Mouse (Mus musculus): ENCODE measurements around the gene Clcf1. TPM values are rescaled to one million over a fixed set of nuclear protein-coding genes. Genes with fewer than 3 reads are reported as not detected.
A peak's percentile ranks its signal among the peaks of the same experiment; 100 is the strongest.

Clcf1 gene
- polyA plus RNA-seq, 1 experiment from 2014 or later, result 0.96 TPM

DNA sequence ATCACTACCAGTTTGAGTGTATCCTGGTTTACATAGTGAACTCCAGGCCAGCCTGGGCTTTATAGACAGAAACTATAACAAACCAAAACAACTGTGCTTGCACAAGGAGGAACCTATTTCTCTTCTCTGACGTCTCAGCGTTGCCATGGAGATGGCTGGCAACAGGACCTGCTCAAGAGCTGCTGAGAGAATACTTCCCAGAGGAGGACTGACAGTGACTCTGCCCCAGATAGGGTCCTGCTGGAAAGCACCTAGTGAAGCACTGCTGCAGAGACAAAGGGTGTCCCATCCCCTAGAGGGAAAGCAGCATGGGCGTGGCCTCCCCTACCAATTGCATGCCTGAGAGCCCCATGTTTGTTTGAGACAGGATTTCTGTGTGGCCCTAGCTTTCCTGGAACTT is 32.1 kb upstream of the Clcf1 start:
- no peaks in the 10 kb centered on the region for H3K27me3 ChIP-seq
- H3K36me3 ChIP-seq, result no peaks in the 10 kb centered on the region
- H3K27ac ChIP-seq, result no peak overlapping the region
- 45% methylated on average over 3 of the region's 3 CpGs for WGBS
- no peak overlapping the region for H3K4me3 ChIP-seq
- no peak for ATAC-seq (replicated peaks; ENCODE audit: insufficient number of reproducible peaks, insufficient read depth, low FRiP score, low read depth)
- no peaks in the 10 kb centered on the region for H3K9me3 ChIP-seq (replicated peaks)
- H3K9ac ChIP-seq, result no peak overlapping the region
- H3K4me2 ChIP-seq, result no peak overlapping the region
- peaks cover 24% of the 10 kb centered on the region for H3K4me1 ChIP-seq (replicated peaks)

DNA sequence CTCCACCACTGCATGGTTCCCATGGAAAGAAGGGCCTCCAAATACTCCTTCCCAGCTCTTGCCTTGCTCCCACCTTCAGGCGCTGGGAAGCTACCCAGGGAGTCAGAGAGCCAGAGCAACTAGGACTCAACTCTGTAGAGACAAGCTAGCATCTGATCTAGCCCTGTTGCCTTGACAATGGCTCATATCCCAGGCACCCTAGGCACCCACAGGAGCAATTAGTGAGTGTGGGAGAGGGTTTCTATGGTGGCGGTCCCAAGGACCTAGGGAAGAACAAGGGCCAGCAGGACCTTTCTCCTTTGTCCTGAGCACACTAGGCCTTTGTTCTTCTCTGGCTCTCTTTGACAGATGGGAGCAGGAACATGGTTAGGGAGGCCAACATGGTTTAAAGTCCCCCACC is 30.3 kb upstream of the Clcf1 start:
- Histone ChIP-seq H3K4me2 (no peak overlapping the region), H3K4me3 (no peak overlapping the region), H3K36me3 (no peaks in the 10 kb centered on the region), H3K27me3 (no peaks in the 10 kb centered on the region), H3K9ac (no peak overlapping the region), H3K4me1 (replicated peaks) (peaks cover 34% of the 10 kb centered on the region), H3K9me3 (replicated peaks) (no peaks in the 10 kb centered on the region), H3K27ac (no peak overlapping the region)
- WGBS, result 72% methylated on average over 2 of the region's 2 CpGs
- ATAC-seq (replicated peaks; ENCODE audit: insufficient number of reproducible peaks, insufficient read depth, low FRiP score, low read depth), result no peak

DNA sequence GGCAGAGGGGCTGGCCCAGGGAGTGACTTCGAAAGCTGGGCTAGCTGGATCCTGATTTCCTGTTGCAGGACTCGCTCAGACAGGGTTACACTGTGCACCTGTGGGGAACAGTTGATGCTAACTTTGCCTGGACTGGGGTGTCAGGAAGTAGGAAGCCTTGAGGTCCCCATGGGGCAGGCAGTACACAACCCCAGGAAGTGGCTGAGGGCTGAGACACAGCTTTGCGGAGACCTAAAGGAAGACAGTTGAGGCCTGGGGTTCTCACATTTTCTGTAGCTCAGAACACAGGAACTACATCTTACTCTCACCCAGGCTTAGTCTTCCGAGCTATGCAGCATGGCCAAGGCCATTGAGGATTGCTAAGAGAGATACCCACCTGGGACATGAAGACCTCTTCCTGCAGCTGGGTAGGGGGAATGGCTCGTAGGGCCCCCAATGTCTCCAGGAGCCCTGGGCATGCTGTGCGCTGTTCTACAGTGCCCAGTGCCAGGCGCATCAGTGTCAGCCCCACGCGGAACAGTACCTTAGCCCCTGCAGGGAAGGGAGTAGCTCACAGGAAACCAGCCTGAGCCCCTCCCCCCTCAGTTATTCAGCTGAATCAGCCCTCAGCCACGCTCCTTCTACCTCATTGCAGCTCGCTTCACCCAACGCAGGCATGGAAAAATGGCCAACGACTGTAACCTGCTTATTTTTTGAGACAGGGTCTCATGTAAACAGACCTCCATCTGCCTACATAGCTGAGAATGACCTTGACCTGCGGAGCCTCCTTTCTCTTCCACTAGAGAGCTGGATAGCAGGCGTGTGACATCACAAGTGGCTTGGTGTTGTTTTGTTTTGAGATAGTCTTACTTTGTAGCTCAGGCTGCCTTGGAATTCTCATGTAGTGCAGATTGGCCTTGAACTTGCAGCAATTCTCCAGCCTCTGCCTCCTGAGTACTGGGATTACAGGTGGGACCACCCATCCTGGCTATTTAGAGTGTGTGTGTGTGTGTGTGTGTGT is 28.8 kb upstream of the Clcf1 start:
- WGBS, result 51% methylated on average over 15 of the region's 15 CpGs
- no peak overlapping the region for H3K4me3 ChIP-seq
- peaks cover 34% of the 10 kb centered on the region for H3K4me1 ChIP-seq (replicated peaks)
- peak overlapping the region; percentile 50 for H3K27ac ChIP-seq
- ATAC-seq (replicated peaks; ENCODE audit: insufficient number of reproducible peaks, insufficient read depth, low FRiP score, low read depth), result no peak; the same call in 1 of the 2 replicates
- H3K9me3 ChIP-seq (replicated peaks), result no peaks in the 10 kb centered on the region
- H3K4me2 ChIP-seq, result 0 out of 2 replicates have a peak overlapping the region, but pooled peaks have one; percentile 8
- H3K9ac ChIP-seq, result no peak overlapping the region
- H3K27me3 ChIP-seq, result no peaks in the 10 kb centered on the region
- no peaks in the 10 kb centered on the region for H3K36me3 ChIP-seq

DNA sequence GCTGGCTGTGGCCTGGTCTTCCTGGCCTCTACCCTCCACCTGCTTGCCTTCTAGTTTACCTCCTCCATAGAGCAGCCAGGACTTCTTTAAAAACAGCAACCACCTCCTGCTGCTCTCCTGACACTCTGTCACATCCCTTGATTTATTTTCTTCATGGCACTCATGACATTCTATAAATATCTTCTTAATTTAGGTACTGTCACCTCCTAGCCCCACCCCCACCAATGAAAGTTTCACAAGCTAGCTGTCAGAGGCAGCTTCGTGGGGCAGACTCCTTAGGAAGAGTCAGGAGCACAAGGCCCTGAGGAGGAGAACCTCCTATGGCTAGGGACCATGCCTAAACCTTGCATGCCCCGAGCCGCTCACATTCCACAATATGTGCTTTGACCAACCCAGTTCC is 26.7 kb upstream of the Clcf1 start:
- no peak for ATAC-seq (replicated peaks; ENCODE audit: insufficient number of reproducible peaks, insufficient read depth, low FRiP score, low read depth)
- Histone ChIP-seq H3K27me3 (no peaks in the 10 kb centered on the region), H3K4me3 (no peak overlapping the region), H3K4me2 (peak overlapping the region; percentile 6; the same call in 1 of the 2 replicates), H3K36me3 (no peaks in the 10 kb centered on the region), H3K4me1 (replicated peaks) (peaks cover 44% of the 10 kb centered on the region), H3K9me3 (replicated peaks) (no peaks in the 10 kb centered on the region), H3K9ac (no peak overlapping the region), H3K27ac (peak overlapping the region; percentile 32; the same call in 1 of the 2 replicates)
- whole genome bisulfite sequencing, result 58% methylated on average over 3 of the region's 3 CpGs

DNA sequence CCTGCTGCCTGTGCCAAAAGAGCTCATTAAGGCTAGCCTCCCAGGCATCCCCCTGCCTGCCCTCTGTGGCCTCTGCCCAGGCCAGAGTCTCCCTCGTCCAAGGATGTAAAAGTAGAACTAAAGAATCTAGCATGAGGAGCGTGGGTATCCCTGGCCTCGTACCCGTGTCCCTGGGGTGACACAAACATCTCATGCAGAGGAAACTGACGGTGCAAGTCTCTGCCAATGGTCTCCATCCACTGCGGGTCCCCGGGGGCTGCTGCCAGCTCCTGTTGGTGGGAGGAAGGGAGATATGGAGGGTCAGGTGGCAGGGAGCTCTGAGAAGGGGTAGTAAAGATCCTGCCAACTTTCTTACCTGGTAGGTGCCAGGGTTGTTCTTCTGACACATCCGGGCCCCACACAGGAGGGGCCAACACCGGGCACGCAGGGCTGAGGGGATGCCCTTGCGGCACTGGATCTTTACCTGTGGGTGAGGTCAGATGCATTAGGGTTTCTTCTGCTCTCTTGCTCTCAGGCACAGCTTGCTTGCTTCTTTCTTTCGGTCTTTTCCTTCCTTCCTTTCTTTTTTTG is 24.9 kb upstream of the Clcf1 start:
- peaks cover 10% of the 10 kb centered on the region for H3K36me3 ChIP-seq
- H3K9ac ChIP-seq, result no peak overlapping the region
- no peak overlapping the region for H3K4me3 ChIP-seq
- ATAC-seq (replicated peaks; ENCODE audit: insufficient number of reproducible peaks, insufficient read depth, low FRiP score, low read depth), result no peak
- H3K27ac ChIP-seq, result no peak overlapping the region
- H3K4me1 ChIP-seq (replicated peaks), result peaks cover 58% of the 10 kb centered on the region
- no peaks in the 10 kb centered on the region for H3K27me3 ChIP-seq
- H3K9me3 ChIP-seq (replicated peaks), result no peaks in the 10 kb centered on the region
- 85% methylated on average over 12 of the region's 12 CpGs for WGBS
- peak overlapping the region; percentile 3; the same call in 1 of the 2 replicates for H3K4me2 ChIP-seq

DNA sequence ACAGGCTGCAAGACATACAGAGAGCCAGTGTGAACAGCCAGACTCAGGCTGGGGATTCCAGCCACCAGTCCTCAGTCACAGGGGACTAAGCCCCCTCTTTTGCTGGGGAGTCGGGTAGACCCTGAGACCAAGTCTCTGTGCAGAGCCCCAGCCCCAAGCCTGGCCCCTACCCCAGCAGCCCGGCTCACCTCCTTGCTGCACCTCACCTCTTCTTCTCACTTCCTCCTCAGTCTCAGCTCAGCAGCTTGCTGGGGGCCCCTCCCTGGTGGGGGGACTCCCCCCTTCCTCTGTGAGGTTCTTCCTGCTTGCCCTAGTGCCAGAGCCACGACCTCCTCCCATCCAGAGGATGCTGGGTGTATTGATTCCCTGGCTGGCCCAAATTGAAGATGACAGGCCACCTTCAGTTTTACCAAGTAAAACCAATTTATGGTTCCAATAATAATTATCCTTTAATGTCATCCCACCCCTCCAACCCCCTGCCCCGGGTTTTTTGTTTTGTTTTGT is 23.2 kb upstream of the Clcf1 start, which contains the start of gene Tbc1d10c:
Gene Tbc1d10c, minus strand, starts transcription at position 454 of the 504 bp plus-strand sequence.
- H3K4me1 ChIP-seq (replicated peaks), result peaks cover 56% of the 10 kb centered on the region
- H3K9me3 ChIP-seq (replicated peaks), result no peaks in the 10 kb centered on the region
- peak within 1 kb of the TSS; percentile 89 for H3K27ac ChIP-seq
- peaks cover 28% of the 10 kb centered on the region for H3K36me3 ChIP-seq
- peak within 1 kb of the TSS; percentile 84 for H3K4me3 ChIP-seq
- no peak for ATAC-seq (replicated peaks; ENCODE audit: insufficient number of reproducible peaks, insufficient read depth, low FRiP score, low read depth)
- H3K27me3 ChIP-seq, result no peaks in the 10 kb centered on the region
- 63% methylated on average over 4 of the region's 4 CpGs for WGBS
- H3K4me2 ChIP-seq, result peak within 1 kb of the TSS; percentile 87
- H3K9ac ChIP-seq, result peak within 1 kb of the TSS; percentile 98

DNA sequence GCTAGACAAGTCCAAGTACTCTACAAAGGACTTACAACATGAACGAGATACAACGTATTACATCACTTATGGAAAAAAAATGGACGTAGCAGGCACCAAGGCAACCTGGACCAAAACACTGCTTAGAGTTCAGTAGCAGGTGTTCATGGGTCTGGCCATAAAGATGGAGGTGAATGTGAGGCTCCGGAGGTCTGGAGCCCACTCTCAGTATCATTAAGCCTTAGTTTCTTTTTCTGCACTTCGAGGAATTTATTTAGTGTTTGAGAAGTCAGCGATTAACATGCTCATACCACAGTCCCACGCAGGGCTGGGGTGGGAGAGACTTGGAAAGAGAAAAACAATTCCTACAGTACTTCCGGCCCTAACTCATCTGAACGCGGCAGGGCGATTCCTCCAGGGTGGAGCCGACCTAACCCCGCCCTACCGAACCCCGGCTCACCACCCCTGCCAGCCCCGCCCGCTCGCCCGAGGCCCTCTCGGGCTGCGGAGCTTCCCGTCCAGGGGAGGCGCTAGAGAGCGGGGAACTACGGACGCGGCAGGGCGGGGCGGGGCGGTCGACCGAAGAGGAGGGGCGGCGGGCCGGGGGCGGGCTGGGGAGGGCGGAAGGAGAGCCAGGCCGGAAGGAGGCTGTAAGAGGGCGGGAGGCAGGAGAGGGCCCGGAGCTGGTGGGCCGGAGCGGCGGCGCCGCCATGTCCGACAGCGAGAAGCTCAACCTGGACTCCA is 22.3 kb upstream of the Clcf1 start, which contains the start of gene Ppp1ca:
Gene Ppp1ca, plus strand, starts transcription at position 538 of the 723 bp plus-strand sequence.
- Histone ChIP-seq H3K27ac (peak within 1 kb of the TSS; percentile 89), H3K9ac (peak within 1 kb of the TSS; percentile 98), H3K4me2 (peak within 1 kb of the TSS; percentile 87), H3K4me3 (peak within 1 kb of the TSS; percentile 84), H3K36me3 (peaks cover 35% of the 10 kb centered on the region), H3K4me1 (replicated peaks) (peaks cover 56% of the 10 kb centered on the region), H3K9me3 (replicated peaks) (no peaks in the 10 kb centered on the region), H3K27me3 (no peaks in the 10 kb centered on the region)
- WGBS, result 5% methylated on average over 37 of the region's 47 CpGs
- ATAC-seq (replicated peaks; ENCODE audit: insufficient number of reproducible peaks, insufficient read depth, low FRiP score, low read depth), result peak; percentile 93

DNA sequence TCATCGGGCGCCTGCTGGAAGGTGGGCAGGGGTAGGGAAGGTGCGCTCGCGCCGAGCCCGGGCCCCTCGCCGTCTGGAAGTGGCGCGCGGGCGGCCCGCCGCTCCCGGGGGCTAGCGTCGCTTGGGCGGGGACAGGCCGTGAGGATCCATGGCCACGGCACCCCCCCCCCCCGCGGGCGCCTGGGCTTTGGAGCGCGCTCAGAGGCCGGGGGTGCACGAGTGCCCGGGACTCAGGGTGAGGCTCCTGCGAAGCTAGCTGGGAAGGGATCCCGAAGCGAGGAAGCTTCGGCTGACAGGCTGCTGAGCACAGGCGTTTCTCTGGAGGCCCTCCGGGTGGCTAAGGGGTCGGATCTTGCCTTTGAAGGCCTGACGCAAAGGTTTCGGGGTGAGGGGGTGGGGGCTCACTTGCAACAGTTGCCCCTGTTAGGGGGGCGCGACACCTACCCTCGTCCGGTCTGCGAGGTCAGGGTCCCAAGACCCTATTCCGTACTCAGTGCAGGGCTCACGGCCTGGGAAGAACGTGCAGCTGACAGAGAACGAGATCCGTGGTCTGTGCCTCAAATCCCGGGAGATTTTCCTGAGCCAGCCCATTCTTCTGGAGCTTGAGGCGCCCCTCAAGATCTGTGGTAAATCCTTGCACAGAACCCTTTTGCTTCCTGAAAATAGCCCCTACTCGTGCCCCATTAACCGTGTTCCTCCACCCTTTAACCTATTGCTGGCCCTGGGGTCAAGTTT is 21.6 kb upstream of the Clcf1 start:
- Histone ChIP-seq H3K4me2 (peak overlapping the region; percentile 87), H3K9ac (peak overlapping the region; percentile 98), H3K4me1 (replicated peaks) (peaks cover 54% of the 10 kb centered on the region), H3K36me3 (peaks cover 40% of the 10 kb centered on the region), H3K9me3 (replicated peaks) (no peaks in the 10 kb centered on the region), H3K27ac (peak overlapping the region; percentile 89), H3K27me3 (no peaks in the 10 kb centered on the region), H3K4me3 (peak overlapping the region; percentile 84)
- under 1% methylated on average over 52 of the region's 52 CpGs for WGBS
- ATAC-seq (replicated peaks; ENCODE audit: insufficient number of reproducible peaks, insufficient read depth, low FRiP score, low read depth), result peak; percentile 57

DNA sequence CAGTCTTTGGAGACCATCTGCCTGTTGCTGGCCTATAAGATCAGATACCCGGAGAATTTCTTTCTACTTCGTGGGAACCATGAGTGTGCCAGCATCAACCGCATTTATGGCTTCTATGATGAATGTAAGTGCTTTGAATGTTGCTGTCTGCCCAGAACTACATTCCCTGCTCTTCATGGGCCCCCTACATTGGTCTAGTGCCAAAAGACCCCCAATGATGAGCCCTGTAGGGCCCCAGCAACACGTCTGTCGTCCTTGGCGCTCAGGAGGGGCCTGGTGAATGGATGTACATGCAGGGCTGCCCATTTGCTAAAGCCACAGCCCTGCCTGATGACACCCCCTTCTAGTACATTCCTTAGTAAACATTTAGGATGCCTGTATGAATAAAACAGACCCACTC is 20.9 kb upstream of the Clcf1 start:
- Histone ChIP-seq H3K27ac (peak overlapping the region; percentile 89), H3K36me3 (peaks cover 46% of the 10 kb centered on the region), H3K9ac (peak overlapping the region; percentile 98), H3K4me1 (replicated peaks) (peaks cover 48% of the 10 kb centered on the region), H3K27me3 (no peaks in the 10 kb centered on the region), H3K4me2 (peak overlapping the region; percentile 87), H3K9me3 (replicated peaks) (no peaks in the 10 kb centered on the region), H3K4me3 (peak overlapping the region; percentile 84)
- ATAC-seq (replicated peaks; ENCODE audit: insufficient number of reproducible peaks, insufficient read depth, low FRiP score, low read depth), result no peak
- WGBS, result 51% methylated on average over 6 of the region's 6 CpGs

DNA sequence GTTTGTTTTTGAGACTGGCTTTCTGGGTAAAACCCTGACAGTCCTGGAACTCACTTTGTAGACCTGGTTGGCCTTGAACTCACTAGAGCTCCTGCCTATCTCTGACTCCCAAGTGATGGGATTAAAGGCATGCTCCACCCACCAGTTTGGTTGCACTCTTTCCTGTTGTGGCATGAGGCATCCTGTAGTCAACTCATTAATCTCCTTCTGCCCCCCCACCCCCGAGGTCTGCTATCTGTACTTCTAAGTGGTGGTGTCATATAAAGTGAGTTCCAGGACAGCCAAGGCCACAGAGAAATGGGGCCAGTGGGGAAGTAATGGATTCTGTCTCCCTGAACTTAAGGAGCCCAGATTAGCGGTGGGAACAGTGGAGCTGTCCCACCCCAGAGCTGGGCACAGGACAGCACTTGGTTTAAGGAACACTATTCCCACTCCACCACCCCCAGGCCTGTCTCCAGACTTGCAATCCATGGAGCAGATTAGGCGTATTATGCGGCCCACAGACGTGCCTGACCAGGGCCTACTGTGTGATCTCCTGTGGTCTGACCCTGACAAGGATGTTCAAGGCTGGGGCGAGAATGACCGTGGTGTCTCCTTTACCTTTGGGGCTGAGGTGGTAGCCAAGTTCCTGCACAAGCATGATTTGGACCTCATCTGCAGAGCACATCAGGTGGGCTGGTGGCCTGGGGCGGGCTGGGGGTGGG is 19.9 kb upstream of the Clcf1 start:
- peaks cover 46% of the 10 kb centered on the region for H3K36me3 ChIP-seq
- no peaks in the 10 kb centered on the region for H3K27me3 ChIP-seq
- WGBS, result 77% methylated on average over 8 of the region's 8 CpGs
- no peak overlapping the region for H3K9ac ChIP-seq
- H3K4me2 ChIP-seq, result peak overlapping the region; percentile 87
- no peak overlapping the region for H3K27ac ChIP-seq
- H3K4me1 ChIP-seq (replicated peaks), result peaks cover 48% of the 10 kb centered on the region
- no peak for ATAC-seq (replicated peaks; ENCODE audit: insufficient number of reproducible peaks, insufficient read depth, low FRiP score, low read depth)
- no peaks in the 10 kb centered on the region for H3K9me3 ChIP-seq (replicated peaks)
- peak overlapping the region; percentile 84; the same call in 1 of the 2 replicates for H3K4me3 ChIP-seq

Data from heart, embryonic 15.5 days (tissue).